Mouse (Mus musculus): ENCODE results near the gene Pard3. TPM values are rescaled to one million over a fixed set of nuclear protein-coding genes. Genes with fewer than 3 reads are reported as not detected.
A peak's percentile ranks its signal among the peaks of the same experiment; 100 is the strongest.

Pard3 gene
- polyA plus RNA-seq, 1 experiment from 2014 or later: 5.4 TPM

DNA sequence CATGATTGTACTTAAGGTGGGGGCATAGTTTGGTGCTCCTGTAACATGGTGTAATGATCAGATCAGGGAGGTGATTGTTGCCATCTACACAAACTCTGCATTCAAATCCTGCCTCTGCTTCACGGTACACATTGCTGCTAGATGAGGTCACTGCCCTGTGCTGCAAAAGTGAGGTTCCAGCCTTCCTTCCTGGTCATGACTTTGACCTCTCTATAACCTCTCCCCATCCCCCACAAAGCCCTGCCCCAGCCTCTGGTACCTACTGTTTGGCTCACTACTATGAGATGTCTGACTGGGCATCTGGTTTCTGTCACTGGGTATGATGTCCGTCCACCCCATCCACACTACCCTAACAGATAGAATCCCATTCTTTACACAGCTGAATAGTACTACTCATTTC is 408.5 kb downstream of the Pard3 start:
- Histone ChIP-seq H3K9me3 (replicated peaks) (no peaks in the 10 kb centered on the region), H3K27ac (no peak overlapping the region), H3K4me1 (replicated peaks) (no peaks in the 10 kb centered on the region), H3K27me3 (no peaks in the 10 kb centered on the region), H3K9ac (no peak overlapping the region), H3K4me2 (no peak overlapping the region), H3K4me3 (replicated peaks) (no peak overlapping the region), H3K36me3 (no peaks in the 10 kb centered on the region)
- WGBS (ENCODE audit: insufficient replicate concordance): 39% methylated on average over 2 of the region's 2 CpGs
- ATAC-seq (ENCODE audit: low read depth) (no peak), DNase-seq (no peak)

GRCm38 (mm10) chr8:127480003-127480402 is 416.3 kb downstream of the Pard3 start:
- 77% methylated on average over 2 of the region's 2 CpGs for WGBS (ENCODE audit: insufficient replicate concordance)
- no peak overlapping the region for H3K9ac ChIP-seq
- DNase-seq (no peak), ATAC-seq (ENCODE audit: low read depth) (no peak)
- H3K27me3 ChIP-seq: no peaks in the 10 kb centered on the region
- no peaks in the 10 kb centered on the region for H3K4me1 ChIP-seq (replicated peaks)
- no peaks in the 10 kb centered on the region for H3K36me3 ChIP-seq
- no peak overlapping the region for H3K4me3 ChIP-seq (replicated peaks)
- H3K9me3 ChIP-seq (replicated peaks): no peaks in the 10 kb centered on the region
- no peak overlapping the region for H3K27ac ChIP-seq
- H3K4me2 ChIP-seq: no peak overlapping the region

GRCm38 (mm10) chr8:127485618-127486017 is 421.9 kb downstream of the Pard3 start:
- no peak overlapping the region for H3K27ac ChIP-seq
- H3K4me1 ChIP-seq (replicated peaks): no peaks in the 10 kb centered on the region
- WGBS (ENCODE audit: insufficient replicate concordance): 58% methylated on average over 5 of the region's 5 CpGs
- no peak for ATAC-seq (ENCODE audit: low read depth)
- H3K27me3 ChIP-seq: no peaks in the 10 kb centered on the region
- H3K36me3 ChIP-seq: no peaks in the 10 kb centered on the region
- no peak overlapping the region for H3K9ac ChIP-seq
- H3K9me3 ChIP-seq (replicated peaks): no peaks in the 10 kb centered on the region
- no peak for DNase-seq
- H3K4me2 ChIP-seq: no peak overlapping the region
- H3K4me3 ChIP-seq (replicated peaks): no peak overlapping the region

DNA sequence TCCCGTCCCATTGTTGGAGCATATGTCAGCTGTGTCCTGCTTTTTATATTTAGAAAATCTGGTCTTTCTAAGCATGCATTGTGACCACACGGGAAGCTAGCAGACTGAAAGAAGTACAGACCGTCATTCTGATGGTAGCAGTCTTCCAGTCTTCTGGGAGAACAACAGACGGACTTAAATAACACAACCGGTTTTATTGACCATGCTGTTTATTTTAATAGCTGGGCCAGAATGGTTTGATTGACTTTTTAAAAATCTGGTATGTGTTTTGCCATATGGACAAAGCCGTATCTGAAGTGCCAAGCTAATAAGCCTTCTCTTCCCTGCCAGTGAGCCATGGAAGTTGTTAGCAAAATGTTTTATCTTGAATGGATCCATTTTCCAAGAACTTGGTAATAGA is 428.3 kb downstream of the Pard3 start:
- no peak overlapping the region for H3K4me3 ChIP-seq (replicated peaks)
- H3K4me2 ChIP-seq: no peak overlapping the region
- H3K9ac ChIP-seq: no peak overlapping the region
- 70% methylated on average over 6 of the region's 6 CpGs for WGBS (ENCODE audit: insufficient replicate concordance)
- H3K9me3 ChIP-seq (replicated peaks): no peaks in the 10 kb centered on the region
- no peaks in the 10 kb centered on the region for H3K4me1 ChIP-seq (replicated peaks)
- H3K36me3 ChIP-seq: no peaks in the 10 kb centered on the region
- DNase-seq (no peak), ATAC-seq (ENCODE audit: low read depth) (no peak)
- H3K27ac ChIP-seq: no peak overlapping the region
- H3K27me3 ChIP-seq: no peaks in the 10 kb centered on the region

DNA sequence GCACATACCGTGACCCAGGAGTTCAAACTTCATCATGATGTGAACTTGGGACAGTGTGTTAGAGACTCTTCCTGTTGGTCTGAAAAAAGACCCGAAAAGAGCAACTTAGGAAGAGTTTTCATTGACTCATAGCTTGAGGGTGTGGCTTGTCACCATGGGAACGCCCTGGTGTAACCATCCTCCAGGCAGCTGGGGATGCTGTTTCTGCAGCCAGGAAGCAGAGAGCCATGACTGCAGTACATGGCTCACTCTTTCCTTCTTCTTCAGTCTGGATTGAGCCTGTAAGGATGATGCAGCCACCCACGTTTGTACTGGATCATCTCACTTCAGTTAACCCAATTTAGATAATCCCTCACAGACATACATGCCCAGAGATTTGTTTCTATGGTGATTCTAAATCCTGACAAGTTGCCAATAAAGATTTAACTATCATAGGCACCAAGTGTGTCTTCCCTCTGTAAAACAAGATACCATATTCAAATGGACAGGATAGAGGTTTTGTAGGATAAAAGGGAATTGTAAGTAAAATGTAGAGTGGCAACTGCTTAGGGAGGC is 431.6 kb downstream of the Pard3 start:
- H3K4me1 ChIP-seq (replicated peaks): peaks cover 4% of the 10 kb centered on the region; the same call in 1 of the 2 replicates
- no peaks in the 10 kb centered on the region for H3K9me3 ChIP-seq (replicated peaks)
- no peak overlapping the region for H3K4me2 ChIP-seq
- ATAC-seq (ENCODE audit: low read depth): no peak
- H3K36me3 ChIP-seq: no peaks in the 10 kb centered on the region
- H3K4me3 ChIP-seq (replicated peaks): no peak overlapping the region
- H3K27me3 ChIP-seq: no peaks in the 10 kb centered on the region
- H3K9ac ChIP-seq: no peak overlapping the region
- H3K27ac ChIP-seq: no peak overlapping the region
- WGBS (ENCODE audit: insufficient replicate concordance): 50% methylated on average over 4 of the region's 4 CpGs
- no peak for DNase-seq

- Histone ChIP-seq H3K9me3 (replicated peaks) (no peaks in the 10 kb centered on the region), H3K4me2 (no peak overlapping the region), H3K27me3 (no peaks in the 10 kb centered on the region), H3K4me1 (replicated peaks) (peaks cover 18% of the 10 kb centered on the region), H3K36me3 (no peaks in the 10 kb centered on the region), H3K9ac (no peak overlapping the region), H3K27ac (no peak overlapping the region), H3K4me3 (replicated peaks) (no peak overlapping the region)
- DNase-seq (no peak), ATAC-seq (ENCODE audit: low read depth) (no peak)
- WGBS (ENCODE audit: insufficient replicate concordance): 63% methylated on average over 13 of the region's 13 CpGs
These were observed 435.5 kb downstream of the Pard3 start for GRCm38 (mm10) chr8:127498997-127499719.

DNA sequence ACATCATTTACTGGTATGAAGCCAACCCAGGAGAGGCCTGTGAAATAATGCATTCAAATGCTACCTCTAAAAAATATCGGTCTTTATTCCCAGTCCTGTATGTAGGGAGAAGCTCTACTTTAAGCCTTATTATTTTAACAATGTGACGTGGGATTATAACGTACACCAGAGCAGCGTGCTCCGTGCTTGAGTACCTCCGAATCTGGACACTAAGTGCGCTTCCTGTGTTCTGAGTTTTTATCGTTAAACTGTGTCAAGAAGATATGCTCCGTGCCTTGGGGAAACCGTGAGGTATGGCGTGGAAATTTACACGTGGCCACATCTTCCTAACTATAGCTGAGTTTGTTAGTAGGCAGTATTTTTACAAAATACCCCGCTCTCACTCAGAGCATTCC is 436.0 kb downstream of the Pard3 start:
- H3K4me3 ChIP-seq (replicated peaks): peak overlapping the region; percentile 29
- peak overlapping the region; percentile 47 for H3K4me2 ChIP-seq
- 24% methylated on average over 13 of the region's 13 CpGs for WGBS (ENCODE audit: insufficient replicate concordance)
- H3K27ac ChIP-seq: no peak overlapping the region
- peaks cover 19% of the 10 kb centered on the region for H3K4me1 ChIP-seq (replicated peaks)
- no peak overlapping the region for H3K9ac ChIP-seq
- ATAC-seq (ENCODE audit: low read depth) (no peak), DNase-seq (no peak)
- H3K9me3 ChIP-seq (replicated peaks): no peaks in the 10 kb centered on the region
- no peaks in the 10 kb centered on the region for H3K36me3 ChIP-seq
- H3K27me3 ChIP-seq: no peaks in the 10 kb centered on the region

DNA sequence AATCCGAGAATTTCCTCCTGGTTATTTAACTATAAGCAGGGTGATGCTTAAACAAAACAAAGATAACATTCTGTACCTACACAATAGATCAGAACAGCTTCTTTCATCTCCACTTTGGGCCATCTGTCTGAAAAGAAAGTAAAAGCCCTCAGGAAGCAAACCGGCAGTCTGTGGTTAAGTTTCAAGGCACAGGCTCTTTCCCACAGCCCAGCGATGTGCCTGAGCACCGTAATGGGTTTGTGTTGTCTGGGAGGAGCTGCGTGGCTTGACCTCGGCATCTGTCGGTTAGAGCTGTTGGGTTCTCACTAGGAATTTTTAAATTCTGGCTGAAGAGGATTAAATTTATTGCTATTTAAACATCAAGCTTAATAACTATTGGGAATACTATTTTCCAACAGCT is 436.5 kb downstream of the Pard3 start:
- ATAC-seq (ENCODE audit: low read depth): no peak
- DNase-seq: no peak
- Histone ChIP-seq H3K27ac (no peak overlapping the region), H3K36me3 (no peaks in the 10 kb centered on the region), H3K4me2 (peak overlapping the region; percentile 47), H3K4me1 (replicated peaks) (peaks cover 24% of the 10 kb centered on the region), H3K4me3 (replicated peaks) (peak overlapping the region; percentile 29), H3K27me3 (no peaks in the 10 kb centered on the region), H3K9me3 (replicated peaks) (no peaks in the 10 kb centered on the region), H3K9ac (no peak overlapping the region)
- WGBS (ENCODE audit: insufficient replicate concordance): 14% methylated on average over 7 of the region's 7 CpGs

GRCm38 (mm10) chr8:127501756-127502155 is 438.1 kb downstream of the Pard3 start:
- no peaks in the 10 kb centered on the region for H3K27me3 ChIP-seq
- H3K9ac ChIP-seq: no peak overlapping the region
- no peak overlapping the region for H3K4me2 ChIP-seq
- H3K27ac ChIP-seq: no peak overlapping the region
- DNase-seq: no peak
- WGBS (ENCODE audit: insufficient replicate concordance): 12% methylated on average over 1 of the region's 1 CpGs
- no peaks in the 10 kb centered on the region for H3K36me3 ChIP-seq
- peaks cover 40% of the 10 kb centered on the region for H3K4me1 ChIP-seq (replicated peaks)
- no peak overlapping the region for H3K4me3 ChIP-seq (replicated peaks)
- ATAC-seq (ENCODE audit: low read depth): no peak
- no peaks in the 10 kb centered on the region for H3K9me3 ChIP-seq (replicated peaks)

DNA sequence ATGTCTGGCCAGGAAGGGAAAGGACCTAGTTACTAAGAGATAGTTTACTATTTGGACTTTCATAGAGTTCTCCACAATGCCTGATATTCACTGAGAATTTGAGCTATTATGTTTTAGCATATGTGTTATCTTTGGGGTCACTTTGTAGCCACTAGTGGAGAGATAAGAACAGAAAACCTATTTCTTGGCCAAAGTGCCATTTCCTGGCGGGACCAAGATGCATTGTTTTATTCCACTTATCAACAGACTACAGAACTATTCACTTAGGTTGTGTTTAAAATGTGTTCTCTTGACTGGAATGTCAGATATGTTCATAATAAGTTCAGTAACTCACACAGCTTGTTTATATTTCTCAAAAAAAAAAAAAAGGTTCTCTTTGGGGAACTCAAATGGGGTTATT is 441.6 kb downstream of the Pard3 start:
- DNase-seq (no peak), ATAC-seq (ENCODE audit: low read depth) (peak; percentile 46; the same call in 1 of the 2 replicates)
- H3K36me3 ChIP-seq: no peaks in the 10 kb centered on the region
- H3K9me3 ChIP-seq (replicated peaks): no peaks in the 10 kb centered on the region
- peaks cover 36% of the 10 kb centered on the region for H3K4me1 ChIP-seq (replicated peaks)
- no peaks in the 10 kb centered on the region for H3K27me3 ChIP-seq
- H3K9ac ChIP-seq: no peak overlapping the region
- no peak overlapping the region for H3K4me2 ChIP-seq
- H3K27ac ChIP-seq: no peak overlapping the region
- no peak overlapping the region for H3K4me3 ChIP-seq (replicated peaks)
- WGBS (ENCODE audit: insufficient replicate concordance): 25% methylated on average over 1 of the region's 1 CpGs

DNA sequence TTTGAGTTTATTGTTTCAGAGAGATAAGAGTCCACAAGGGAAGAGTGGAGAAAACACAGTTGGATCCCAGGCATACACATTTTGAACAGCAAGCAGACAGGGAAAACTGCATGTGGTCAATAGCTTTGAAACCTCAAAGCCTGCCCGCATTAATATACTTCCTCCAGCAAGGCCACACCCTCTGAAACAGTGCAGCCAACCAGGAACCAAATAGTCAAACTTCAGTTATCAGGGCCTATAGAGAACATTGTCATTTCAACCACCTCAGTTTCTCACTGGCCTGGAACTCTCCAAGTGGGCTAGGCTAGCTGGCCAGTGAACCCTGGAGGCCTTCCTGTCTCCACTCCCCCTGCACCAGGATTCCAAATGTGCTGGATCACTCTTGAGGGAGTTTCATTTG is 442.6 kb downstream of the Pard3 start:
- H3K4me2 ChIP-seq: no peak overlapping the region
- peak; percentile 68 for ATAC-seq (ENCODE audit: low read depth)
- H3K9me3 ChIP-seq (replicated peaks): no peaks in the 10 kb centered on the region
- H3K27me3 ChIP-seq: no peaks in the 10 kb centered on the region
- H3K36me3 ChIP-seq: no peaks in the 10 kb centered on the region
- no peak for DNase-seq
- WGBS (ENCODE audit: insufficient replicate concordance): 38% methylated on average over 1 of the region's 1 CpGs
- H3K9ac ChIP-seq: no peak overlapping the region
- no peak overlapping the region for H3K27ac ChIP-seq
- peaks cover 26% of the 10 kb centered on the region for H3K4me1 ChIP-seq (replicated peaks)
- H3K4me3 ChIP-seq (replicated peaks): no peak overlapping the region

GRCm38 (mm10) chr8:127511341-127511740 is 447.6 kb downstream of the Pard3 start:
- Histone ChIP-seq H3K4me1 (replicated peaks) (peaks cover 38% of the 10 kb centered on the region), H3K27ac (no peak overlapping the region), H3K36me3 (no peaks in the 10 kb centered on the region), H3K4me3 (replicated peaks) (no peak overlapping the region), H3K9ac (no peak overlapping the region), H3K4me2 (no peak overlapping the region), H3K27me3 (no peaks in the 10 kb centered on the region), H3K9me3 (replicated peaks) (no peaks in the 10 kb centered on the region)
- DNase-seq (no peak), ATAC-seq (ENCODE audit: low read depth) (no peak)
- 84% methylated on average over 1 of the region's 1 CpGs for WGBS (ENCODE audit: insufficient replicate concordance)
